Mouse (Mus musculus) induced T-regulatory cell, adult 2 months (primary cell): ENCODE results near the gene Fam129a.
A peak's percentile ranks its signal among the peaks of the same experiment; 100 is the strongest.
"Not testable (repeated sequence)": the region's sequence is repeated elsewhere in the genome, so short reads cannot be mapped to it uniquely, and the experiment has no call there.

Source experiments
- DNase-seq: peaks from one replicate; pipeline ENCODE4 v3.0.0-alpha.2; 2012; ENCODE audit warnings: low read depth

Gene Fam129a

GRCm38 (mm10) chr1:151664837-151665431, 93.9 kb downstream of the Fam129a start:
- DNase-seq: no peak

GRCm38 (mm10) chr1:151667351-151668074, 96.5 kb downstream of the Fam129a start:
- no peak for DNase-seq

GRCm38 (mm10) chr1:151670006-151670591, 99.1 kb downstream of the Fam129a start:
- DNase-seq: peak; percentile 45

GRCm38 (mm10) chr1:151675684-151676083, 104.7 kb downstream of the Fam129a start:
- DNase-seq: no peak

GRCm38 (mm10) chr1:151677185-151677809, 106.3 kb downstream of the Fam129a start:
- DNase-seq: no peak

- no peak for DNase-seq
Observed at GRCm38 (mm10) chr1:151677975-151678374, 107.0 kb downstream of the Fam129a start.

GRCm38 (mm10) chr1:151679153-151679552, 108.2 kb downstream of the Fam129a start:
- DNase-seq: no peak

- DNase-seq: no peak
Observed at GRCm38 (mm10) chr1:151679883-151680613, 109.1 kb downstream of the Fam129a start.

GRCm38 (mm10) chr1:151680971-151681370, 110.0 kb downstream of the Fam129a start:
- no peak for DNase-seq

GRCm38 (mm10) chr1:151682896-151683295, 111.9 kb downstream of the Fam129a start:
- DNase-seq: peak; percentile 89

- peak; percentile 35 for DNase-seq
Observed at GRCm38 (mm10) chr1:151684451-151684892, 113.5 kb downstream of the Fam129a start.

- peak; percentile 86 for DNase-seq
Observed at GRCm38 (mm10) chr1:151684978-151685377, 114.0 kb downstream of the Fam129a start.

- peak; percentile 48 for DNase-seq
Observed at GRCm38 (mm10) chr1:151685666-151686309, 114.8 kb downstream of the Fam129a start.

- peak; percentile 48 for DNase-seq
Observed at GRCm38 (mm10) chr1:151686696-151687095, 115.7 kb downstream of the Fam129a start.

GRCm38 (mm10) chr1:151689032-151689431, 118.0 kb downstream of the Fam129a start:
- peak; percentile 57 for DNase-seq

GRCm38 (mm10) chr1:151689561-151689960, 118.6 kb downstream of the Fam129a start:
- DNase-seq: peak; percentile 66

GRCm38 (mm10) chr1:151690061-151690460, 119.1 kb downstream of the Fam129a start:
- no peak for DNase-seq

- DNase-seq: no peak
Observed at GRCm38 (mm10) chr1:151690583-151691193, 119.7 kb downstream of the Fam129a start.

- DNase-seq: not testable (repeated sequence)
Observed at GRCm38 (mm10) chr1:151692867-151693266, 121.9 kb downstream of the Fam129a start.

- no peak for DNase-seq
Observed at GRCm38 (mm10) chr1:151696751-151697150, 125.8 kb downstream of the Fam129a start.
